Mouse (Mus musculus): ENCODE data around the gene Pcna.
"Not testable (repeated sequence)": the region's sequence is repeated elsewhere in the genome, so short reads cannot be mapped to it uniquely, and the experiment has no call there.

Gene Pcna

DNA sequence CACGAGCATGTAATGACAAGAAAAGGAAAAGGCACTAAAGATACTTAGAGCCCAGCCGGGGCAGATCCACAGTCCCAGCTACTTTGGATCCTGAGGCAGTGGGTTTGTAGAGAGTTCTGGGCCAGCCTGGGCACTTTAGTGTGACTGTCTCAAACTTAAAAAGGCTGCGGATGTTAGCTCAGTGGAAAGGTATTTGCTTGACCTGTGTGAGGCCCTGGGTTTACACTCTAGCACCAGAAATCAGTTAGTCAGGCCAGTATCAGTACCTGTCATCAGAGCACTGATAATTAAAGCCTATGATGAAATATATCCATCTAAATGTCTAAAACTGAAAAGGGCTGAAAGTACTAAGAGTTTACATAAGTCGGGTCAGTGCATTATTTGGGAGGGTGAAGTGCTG lies 23.1 kb upstream of the Pcna start:
- DNase-seq (ENCODE audit: low read depth): no peak

DNA sequence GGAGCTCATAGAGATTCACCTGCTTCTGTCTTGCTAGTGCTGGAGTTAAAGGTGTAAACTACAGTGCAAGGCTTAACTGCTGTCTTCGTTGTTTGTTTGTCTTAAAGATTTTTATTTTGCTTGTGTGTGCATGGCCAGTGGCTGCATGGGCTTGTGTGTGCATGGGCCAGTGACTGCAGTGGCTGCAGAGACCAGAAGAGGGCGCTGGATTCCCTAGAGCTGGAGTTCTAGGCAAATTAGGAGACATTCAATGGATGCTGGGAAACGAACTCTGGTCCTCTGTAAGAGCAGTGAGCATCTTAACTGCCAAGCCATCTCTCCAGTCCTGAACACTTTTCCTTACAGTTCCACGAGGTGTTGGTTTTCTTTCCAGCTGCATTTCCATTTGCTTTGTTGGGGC lies 22.4 kb upstream of the Pcna start:
- no peak for DNase-seq (ENCODE audit: low read depth)

- DNase-seq (ENCODE audit: low read depth): no peak
Observed at GRCm38 (mm10) chr2:132272694-132273389, 19.7 kb upstream of the Pcna start.

- no peak for DNase-seq (ENCODE audit: low read depth)
Observed at GRCm38 (mm10) chr2:132270331-132270951, 17.3 kb upstream of the Pcna start.

DNA sequence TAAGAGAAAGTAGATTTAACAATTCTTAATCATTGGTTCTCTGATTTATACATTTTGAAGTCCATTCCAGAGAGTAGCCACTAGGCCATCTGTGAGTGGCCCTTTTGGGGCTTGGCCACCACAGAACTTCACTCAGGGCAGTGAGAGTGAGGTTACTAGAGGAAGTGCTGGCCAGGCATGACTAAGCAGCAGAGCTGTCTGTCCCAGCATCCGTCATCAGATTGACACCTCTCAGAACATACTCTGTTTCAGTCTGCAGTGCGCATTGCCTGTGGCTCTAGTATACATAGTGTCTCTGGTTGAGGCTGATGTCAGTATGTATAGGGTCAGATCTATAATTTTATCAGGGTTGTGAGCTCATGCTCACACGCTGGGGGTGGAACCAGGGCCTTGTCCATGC lies 16.1 kb upstream of the Pcna start:
- peak; percentile 39 for DNase-seq (ENCODE audit: low read depth)

DNA sequence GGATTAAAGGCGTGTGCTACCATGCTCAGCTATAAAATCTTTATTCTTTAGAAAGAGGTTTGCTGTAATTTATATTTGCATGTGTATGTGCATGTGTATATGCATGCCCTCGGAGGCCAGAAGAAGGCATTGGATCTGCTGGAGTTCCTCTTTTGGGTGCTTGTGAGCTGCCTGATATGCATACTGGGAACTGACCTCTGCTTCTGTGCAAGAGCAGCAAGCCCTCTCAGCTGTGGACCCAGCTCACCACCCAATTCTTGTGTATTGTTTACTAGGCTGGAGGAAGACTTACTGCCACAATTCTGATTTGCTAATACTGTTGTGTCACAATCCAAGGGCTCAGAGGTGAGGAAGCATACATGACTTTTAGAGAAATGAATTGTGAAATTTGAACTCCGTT lies 13.0 kb upstream of the Pcna start:
- no peak for DNase-seq (ENCODE audit: low read depth)

DNA sequence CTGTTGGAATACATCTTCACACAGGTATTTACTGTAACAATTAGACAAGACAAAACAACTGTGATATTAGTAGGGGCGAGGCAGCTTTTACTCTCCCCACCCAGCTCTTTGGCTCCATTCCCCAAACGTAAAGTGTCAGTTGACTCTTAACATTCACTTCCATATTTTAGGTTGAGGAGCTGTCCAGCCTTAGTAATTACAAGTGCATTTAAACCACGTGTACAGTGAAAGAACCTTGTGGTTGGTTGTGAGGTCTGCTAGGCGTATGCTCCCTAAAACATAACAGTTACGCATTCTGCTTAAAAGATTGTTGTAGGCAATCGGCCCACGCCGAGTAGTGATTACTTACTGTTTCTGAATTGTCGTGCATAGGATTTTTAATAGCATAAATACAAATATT lies 12.1 kb upstream of the Pcna start:
- DNase-seq (ENCODE audit: low read depth): peak; percentile 28

DNA sequence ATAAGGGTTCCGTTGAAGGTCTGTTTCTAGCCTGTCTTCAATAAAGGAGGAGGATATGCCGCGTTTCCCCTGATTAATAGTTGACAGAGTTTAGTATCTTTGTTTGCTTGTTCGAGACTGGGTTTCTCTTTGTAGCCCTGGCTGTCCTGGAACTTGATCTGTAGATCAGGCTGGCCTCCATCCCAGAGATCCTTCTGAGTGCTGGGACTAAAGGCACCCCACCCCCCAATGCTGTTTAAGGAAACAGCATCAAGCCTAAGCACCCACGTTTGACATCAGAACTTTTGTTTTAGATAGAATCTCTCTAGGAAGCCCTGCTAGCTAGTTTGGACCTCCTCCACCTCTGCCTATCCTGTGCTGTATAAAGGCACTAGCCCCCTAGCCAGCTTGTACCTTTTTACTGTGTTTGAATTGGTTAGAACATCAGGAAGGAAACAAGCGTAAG lies 11.2 kb upstream of the Pcna start:
- no peak for DNase-seq (ENCODE audit: low read depth)

DNA sequence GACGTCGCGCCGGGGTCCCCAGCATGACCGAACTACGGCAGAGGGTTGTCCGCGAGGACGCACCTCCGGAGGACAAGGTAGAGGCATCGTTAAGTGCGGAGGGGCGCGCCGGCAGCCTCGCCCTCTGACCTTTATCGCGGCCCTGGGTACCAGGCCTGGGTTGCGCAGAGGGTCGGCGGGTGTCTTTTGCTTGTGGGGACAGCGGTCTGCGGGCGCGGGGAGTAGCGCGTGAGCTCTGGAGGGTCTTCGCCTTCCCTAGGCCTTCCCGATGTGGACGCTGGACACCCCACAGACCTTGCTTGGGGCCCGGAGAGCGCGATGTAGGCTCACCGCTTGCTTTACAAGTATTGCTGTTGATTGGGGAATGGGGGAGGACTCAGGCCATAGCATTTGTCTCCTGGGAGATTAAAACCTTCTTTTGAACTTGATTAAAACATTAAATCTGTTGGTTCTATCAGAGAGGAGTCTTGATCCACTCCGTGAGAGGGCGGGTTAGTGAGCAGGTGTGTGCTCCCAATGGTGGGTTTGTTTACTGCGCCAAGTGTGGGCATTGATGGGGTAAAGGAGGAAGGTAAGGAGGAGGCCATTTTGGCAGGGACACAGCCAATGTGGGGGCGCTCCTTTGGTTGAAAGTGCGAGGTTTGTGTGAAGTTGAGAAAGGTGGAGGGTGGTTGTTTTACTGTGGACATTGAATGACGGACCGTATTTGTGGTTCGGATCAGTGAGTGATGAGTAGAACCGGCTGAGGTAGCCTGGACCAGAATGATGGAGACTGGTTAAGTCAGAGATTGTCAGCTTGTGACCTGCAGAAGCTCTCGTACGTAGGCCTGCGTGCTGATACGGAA lies 10.5 kb upstream of the Pcna start:
- peak; percentile 52 for DNase-seq (ENCODE audit: low read depth)

GRCm38 (mm10) chr2:132262879-132263398 lies 9.8 kb upstream of the Pcna start, which contains the start of gene Cds2:
Cds2 (plus strand) TSS chr2:132263148.
- DNase-seq (ENCODE audit: low read depth): peak; percentile 99

DNA sequence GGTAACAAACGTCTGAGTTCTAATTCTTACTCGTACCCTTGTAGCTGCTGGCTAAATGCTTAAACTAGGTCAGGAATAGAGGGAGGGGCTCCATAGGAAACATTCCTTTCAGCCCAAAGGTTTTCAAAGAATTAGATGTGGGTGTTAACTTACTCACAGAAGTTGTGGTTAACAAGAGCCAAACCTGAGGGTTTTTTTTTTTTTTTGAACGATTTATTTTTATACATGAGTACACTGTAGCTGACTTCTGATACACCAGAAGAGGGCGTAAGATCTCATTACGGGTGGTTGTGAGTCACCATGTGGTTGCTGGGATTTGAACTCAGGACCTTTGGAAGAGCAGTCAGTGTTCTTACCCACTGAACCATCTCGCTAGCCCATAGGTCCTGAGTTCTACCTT lies 9.1 kb upstream of the Pcna start:
- DNase-seq (ENCODE audit: low read depth): no peak

- no peak for DNase-seq (ENCODE audit: low read depth)
Observed at GRCm38 (mm10) chr2:132260601-132261000, 7.5 kb upstream of the Pcna start.

- peak; percentile 51 for DNase-seq (ENCODE audit: low read depth)
Observed at GRCm38 (mm10) chr2:132257350-132258068, 4.4 kb upstream of the Pcna start.

- DNase-seq (ENCODE audit: low read depth): no peak
Observed at GRCm38 (mm10) chr2:132253603-132254002, 489 bp upstream of the Pcna start.

DNA sequence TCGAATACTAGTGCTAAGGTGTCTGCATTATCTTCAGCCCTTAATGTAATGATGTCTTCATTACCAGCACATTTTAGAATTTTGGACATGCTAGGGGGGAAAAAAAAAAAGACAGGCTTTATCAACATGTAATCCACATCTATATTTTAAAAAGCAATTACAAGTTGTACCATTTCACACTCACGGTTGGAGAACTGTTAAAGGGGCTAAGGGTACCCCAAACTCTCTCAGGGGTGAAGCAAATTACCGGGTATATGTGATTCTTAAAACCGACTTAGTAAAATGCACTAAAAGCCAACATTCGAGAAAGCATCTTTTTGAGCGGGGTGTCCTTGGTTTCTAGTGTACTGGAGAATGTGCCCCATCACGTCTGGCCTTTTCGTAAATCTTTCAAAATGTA lies 1.2 kb downstream of the Pcna start:
- DNase-seq (ENCODE audit: low read depth): no peak

- peak; percentile 96 for DNase-seq (ENCODE audit: low read depth)
Observed at GRCm38 (mm10) chr2:132247539-132248313, 5.4 kb downstream of the Pcna start, which contains the start of gene Tmem230. Tmem230 (minus strand) TSS chr2:132247807.

- no peak for DNase-seq (ENCODE audit: low read depth)
Observed at GRCm38 (mm10) chr2:132243370-132243769, 9.7 kb downstream of the Pcna start.

GRCm38 (mm10) chr2:132240457-132240856 lies 12.7 kb downstream of the Pcna start:
- DNase-seq (ENCODE audit: low read depth): peak; percentile 81

GRCm38 (mm10) chr2:132239434-132239833 lies 13.7 kb downstream of the Pcna start:
- not testable (repeated sequence) for DNase-seq (ENCODE audit: low read depth)

GRCm38 (mm10) chr2:132235975-132236374 lies 17.1 kb downstream of the Pcna start:
- no peak for DNase-seq (ENCODE audit: low read depth)

GRCm38 (mm10) chr2:132235291-132235690 lies 17.8 kb downstream of the Pcna start:
- DNase-seq (ENCODE audit: low read depth): no peak

Measured in NIH3T3 (cell line).